ENCODE assay signal across 14 mouse cellular contexts in the genomic region with DNA sequence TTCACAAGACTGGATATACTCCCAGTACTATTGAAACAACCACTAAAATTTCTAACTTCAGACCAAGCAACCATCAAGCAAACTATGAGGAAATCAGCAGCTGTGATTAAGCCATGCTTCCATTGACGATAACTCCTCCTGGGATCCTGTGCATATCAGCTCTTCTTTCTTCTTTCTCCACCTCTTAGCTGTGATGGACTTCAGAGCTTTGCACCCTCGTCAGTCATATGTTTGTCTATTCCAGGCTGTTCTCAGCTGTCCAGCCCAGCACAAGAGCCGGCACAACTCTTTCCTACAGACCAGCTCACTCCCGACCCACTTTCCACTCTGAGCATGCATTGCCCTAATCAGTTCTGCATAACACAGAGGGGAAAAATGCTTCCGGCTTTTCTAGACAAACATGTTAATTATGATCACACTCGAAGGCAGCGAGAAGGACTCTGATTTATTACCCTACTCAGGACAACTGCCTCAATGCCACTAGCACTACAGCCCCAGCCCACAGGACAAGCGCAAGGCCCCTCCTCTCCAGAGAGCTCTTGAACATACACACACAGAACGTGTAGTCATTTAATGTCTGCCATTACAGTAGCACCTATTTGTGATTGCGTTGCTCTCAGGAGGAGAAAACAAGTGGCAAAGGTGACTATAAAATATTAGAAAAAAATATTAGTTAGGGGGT.
"Had no signal": no experiment of that assay in that cellular context is flagged by ENCODE, and none has a peak within 500 bp of the region (broad histone marks: within the 10 kb centered on the region; RNA-seq: fewer than 3 reads in every experiment).

No protein-coding gene starts in this region.

- DNase-seq: kidney, adult 11 months; kidney, adult 9 months; kidney, postnatal 10 days; lung, postnatal 14 days; right cerebral cortex, adult 18-20 months; right cerebral cortex, postnatal 25 days; thymus, adult 18-20 months; thymus, postnatal 14 days had no signal

- H3K9ac ChIP-seq: liver, embryonic 12.5 days; lung, embryonic 15.5 days; midbrain, embryonic 15.5 days; neural tube, embryonic 13.5 days had no signal

- H3K4me1 ChIP-seq: limb, embryonic 10.5 days; liver, embryonic 12.5 days; lung, embryonic 15.5 days had no signal

- H3K4me3 ChIP-seq: left cerebral cortex, adult 2 months; limb, embryonic 10.5 days; liver, embryonic 12.5 days; lung, embryonic 15.5 days; midbrain, embryonic 15.5 days; neural tube, embryonic 13.5 days had no signal

- H3K27me3 ChIP-seq: liver, embryonic 12.5 days; lung, embryonic 15.5 days; midbrain, embryonic 15.5 days; neural tube, embryonic 13.5 days had no signal

- H3K36me3 ChIP-seq: limb, embryonic 10.5 days; liver, embryonic 12.5 days; lung, embryonic 15.5 days; midbrain, embryonic 15.5 days; neural tube, embryonic 13.5 days had no signal

- H3K9me3 ChIP-seq: limb, embryonic 10.5 days; liver, embryonic 12.5 days; lung, embryonic 15.5 days; midbrain, embryonic 15.5 days; neural tube, embryonic 13.5 days had no signal

- H3K27ac ChIP-seq: left cerebral cortex, adult 2 months; limb, embryonic 10.5 days; liver, embryonic 12.5 days; lung, embryonic 15.5 days; midbrain, embryonic 15.5 days; neural tube, embryonic 13.5 days had no signal

- H3K4me2 ChIP-seq: liver, embryonic 12.5 days; lung, embryonic 15.5 days; midbrain, embryonic 15.5 days; neural tube, embryonic 13.5 days had no signal

- ATAC-seq: liver, embryonic 12.5 days had no signal
